Mouse (Mus musculus) neural tube, embryonic 14.5 days (tissue): Measurements from ENCODE around the gene B4galnt2. TPM values are rescaled to one million over a fixed set of nuclear protein-coding genes. Genes with fewer than 3 reads are reported as not detected.

Source experiments
- ATAC-seq: fragments of 200-750 bp; cut with Nextera tagmentation; 2 replicates; pipeline ENCODE4 v1.8.0; 2017; ENCODE audit warnings: low read depth, mild to moderate bottlenecking, moderate TSS enrichment, moderate library complexity
- H3K27ac ChIP-seq: fragments of 300-500 bp; sonication (generic); 2 replicates; pipeline ENCODE4 v1.5.1; 2014; ENCODE audit warnings: low read depth, mild to moderate bottlenecking, control low read depth, low read length, moderate library complexity, mixed read lengths
- H3K27me3 ChIP-seq: fragments of 300-500 bp; sonication (generic); 2 replicates; pipeline ENCODE4 v1.6.1; 2014; ENCODE audit warnings: low read length; ENCODE audit not compliant: control insufficient read depth, insufficient read depth
- H3K36me3 ChIP-seq: fragments of 300-500 bp; sonication (generic); 2 replicates; pipeline ENCODE4 v1.6.1; 2014; ENCODE audit warnings: low read length, mixed read lengths; ENCODE audit not compliant: control insufficient read depth, insufficient read depth
- H3K4me1 ChIP-seq: fragments of 300-500 bp; sonication (generic); 2 replicates; pipeline ENCODE4 v1.6.1; 2014; ENCODE audit warnings: low read length; ENCODE audit not compliant: control insufficient read depth, insufficient read depth
- H3K4me2 ChIP-seq: fragments of 300-500 bp; sonication (generic); 2 replicates; pipeline ENCODE4 v1.6.1; 2014; ENCODE audit warnings: mild to moderate bottlenecking, low read depth, low read length, control low read depth
- H3K4me3 ChIP-seq: fragments of 300-500 bp; sonication (generic); 2 replicates; pipeline ENCODE4 v1.5.1; 2014; ENCODE audit warnings: low read depth, low read length, control low read depth, mixed read lengths
- H3K9ac ChIP-seq: fragments of 300-500 bp; sonication (generic); replicated peaks from 2 replicates; pipeline ENCODE4 v1.6.1; 2014; ENCODE audit warnings: low read depth, mild to moderate bottlenecking, control low read depth, low read length, mixed read lengths
- H3K9me3 ChIP-seq: fragments of 300-500 bp; sonication (generic); 2 replicates; pipeline ENCODE4 v1.6.1; 2016; ENCODE audit warnings: low read length; ENCODE audit not compliant: control insufficient read depth
- WGBS: fragments of 180-500 bp; shearing (Covaris S2); extraction: QIAGEN DNeasy Blood & Tissue Kit; methylation state at CpG from one replicate; pipeline ENCODE4 v1.1.7; 2014; 5-methylcytosine and 5-hydroxymethylcytosine counted together
- polyA plus RNA-seq: library from polyadenylated mRNA; unstranded; fragments of >200 nt; fragmentation: Nextera tagmentation; extraction: Ambion mirVana; gene quantifications from 2 replicates; pipeline ENCODE4 v1.2.1, GENCODE M21; 2014

Gene B4galnt2
- polyA plus RNA-seq = not detected in 2 replicates

DNA sequence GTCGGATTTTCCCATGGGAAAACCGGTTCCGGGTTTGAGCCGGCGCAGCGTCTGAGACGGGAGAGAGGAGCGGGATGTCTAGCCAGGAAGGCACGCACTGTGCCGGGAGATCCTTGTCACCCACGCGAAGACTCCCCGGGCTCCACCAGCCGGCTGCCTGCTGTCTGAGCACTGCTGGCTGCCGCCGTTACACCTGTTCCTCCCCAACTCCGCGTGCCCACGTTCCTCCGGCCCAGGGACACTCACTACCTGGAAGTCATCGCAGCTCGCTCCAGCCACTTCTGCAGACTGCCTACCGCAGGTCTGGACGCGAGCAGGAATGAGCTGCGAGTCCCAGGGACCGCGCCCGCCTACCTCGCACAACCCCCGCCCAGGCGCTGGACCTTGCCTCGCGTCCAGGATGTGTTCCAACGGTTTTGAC lies at the start of gene B4galnt2:
Gene B4galnt2, minus strand, starts transcription at position 321 of the 421 bp plus-strand sequence.
- peaks cover 28% of the 10 kb centered on the region for H3K27me3 ChIP-seq
- no peak within 1 kb of the TSS; the same call in 1 of the 2 replicates for H3K4me3 ChIP-seq
- ATAC-seq = no peak
- H3K4me2 ChIP-seq = peak within 1 kb of the TSS; percentile 22; the same call in 1 of the 2 replicates
- no peaks in the 10 kb centered on the region for H3K36me3 ChIP-seq
- no peak within 1 kb of the TSS for H3K27ac ChIP-seq
- no peaks in the 10 kb centered on the region for H3K4me1 ChIP-seq
- no peaks in the 10 kb centered on the region for H3K9me3 ChIP-seq
- H3K9ac ChIP-seq = no peak within 1 kb of the TSS
- under 1% methylated on average over 35 of the region's 35 CpGs for WGBS

- WGBS = 73% methylated on average over 7 of the region's 7 CpGs
Observed at GRCm38 (mm10) chr11:95963304-95963703, 48.6 kb upstream of the B4galnt2 start.

DNA sequence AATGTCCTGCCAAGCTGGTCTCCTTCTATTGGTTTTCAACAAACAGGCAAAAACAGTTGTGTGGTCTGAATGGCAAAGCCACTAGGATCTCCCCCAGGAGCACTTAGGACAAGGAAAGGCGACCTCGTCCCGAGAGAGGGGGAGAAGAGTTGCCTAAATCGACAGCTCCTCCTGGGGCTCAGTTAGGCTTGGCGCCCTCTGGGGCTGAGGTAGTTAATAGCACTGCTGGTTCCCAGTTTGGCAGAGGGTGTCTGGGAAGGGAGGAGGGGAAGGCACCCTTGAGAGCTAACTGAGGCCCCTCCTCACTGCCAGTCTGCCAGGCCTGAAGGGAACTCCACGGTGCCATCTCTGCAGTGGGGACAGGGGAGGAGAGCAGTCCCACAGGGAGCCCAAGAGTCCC lies 44.5 kb upstream of the B4galnt2 start:
- Histone ChIP-seq H3K9me3 (no peaks in the 10 kb centered on the region), H3K36me3 (0 out of 2 replicates have a peak, but pooled peaks cover 9% of the 10 kb centered on the region), H3K27me3 (no peaks in the 10 kb centered on the region), H3K27ac (no peak overlapping the region), H3K4me2 (no peak overlapping the region), H3K9ac (no peak overlapping the region), H3K4me1 (no peaks in the 10 kb centered on the region), H3K4me3 (no peak overlapping the region)
- ATAC-seq = no peak
- 67% methylated on average over 6 of the region's 6 CpGs for WGBS

More at GRCm38 (mm10) chr11:95963304-95963703, 48.6 kb upstream of the B4galnt2 start:
- H3K27me3 ChIP-seq = no peaks in the 10 kb centered on the region
- H3K4me3 ChIP-seq = no peak overlapping the region
- peaks cover 21% of the 10 kb centered on the region; the same call in 1 of the 2 replicates for H3K36me3 ChIP-seq
- H3K9me3 ChIP-seq = no peaks in the 10 kb centered on the region
- no peak overlapping the region for H3K4me2 ChIP-seq
- no peak for ATAC-seq
- no peaks in the 10 kb centered on the region for H3K4me1 ChIP-seq
- H3K27ac ChIP-seq = no peak overlapping the region
- H3K9ac ChIP-seq = no peak overlapping the region

- H3K9ac ChIP-seq = no peak overlapping the region
- H3K27me3 ChIP-seq = no peaks in the 10 kb centered on the region
- no peak overlapping the region for H3K27ac ChIP-seq
- H3K4me2 ChIP-seq = no peak overlapping the region
- ATAC-seq = no peak
- no peaks in the 10 kb centered on the region for H3K9me3 ChIP-seq
- H3K36me3 ChIP-seq = 0 out of 2 replicates have a peak, but pooled peaks cover 7% of the 10 kb centered on the region
- H3K4me1 ChIP-seq = no peaks in the 10 kb centered on the region
- no peak overlapping the region for H3K4me3 ChIP-seq
- 79% methylated on average over 9 of the region's 9 CpGs for WGBS
Observed at GRCm38 (mm10) chr11:95958251-95958650, 43.6 kb upstream of the B4galnt2 start.

GRCm38 (mm10) chr11:95957407-95957806 lies 42.7 kb upstream of the B4galnt2 start:
- no peak overlapping the region for H3K4me2 ChIP-seq
- no peak overlapping the region for H3K4me3 ChIP-seq
- H3K4me1 ChIP-seq = no peaks in the 10 kb centered on the region
- 77% methylated on average over 7 of the region's 7 CpGs for WGBS
- no peaks in the 10 kb centered on the region for H3K9me3 ChIP-seq
- ATAC-seq = no peak
- 0 out of 2 replicates have a peak, but pooled peaks cover 4% of the 10 kb centered on the region for H3K36me3 ChIP-seq
- H3K27me3 ChIP-seq = no peaks in the 10 kb centered on the region
- H3K9ac ChIP-seq = 0 out of 2 replicates have a peak overlapping the region, but pooled peaks have one; percentile 1
- H3K27ac ChIP-seq = no peak overlapping the region

- 90% methylated on average over 5 of the region's 5 CpGs for WGBS
- H3K9ac ChIP-seq = no peak overlapping the region
- H3K9me3 ChIP-seq = no peaks in the 10 kb centered on the region
- no peak overlapping the region for H3K4me3 ChIP-seq
- no peak overlapping the region for H3K27ac ChIP-seq
- no peaks in the 10 kb centered on the region for H3K36me3 ChIP-seq
- no peaks in the 10 kb centered on the region for H3K4me1 ChIP-seq
- no peaks in the 10 kb centered on the region for H3K27me3 ChIP-seq
- ATAC-seq = no peak
- H3K4me2 ChIP-seq = no peak overlapping the region
Observed at GRCm38 (mm10) chr11:95953313-95953712, 38.6 kb upstream of the B4galnt2 start.

DNA sequence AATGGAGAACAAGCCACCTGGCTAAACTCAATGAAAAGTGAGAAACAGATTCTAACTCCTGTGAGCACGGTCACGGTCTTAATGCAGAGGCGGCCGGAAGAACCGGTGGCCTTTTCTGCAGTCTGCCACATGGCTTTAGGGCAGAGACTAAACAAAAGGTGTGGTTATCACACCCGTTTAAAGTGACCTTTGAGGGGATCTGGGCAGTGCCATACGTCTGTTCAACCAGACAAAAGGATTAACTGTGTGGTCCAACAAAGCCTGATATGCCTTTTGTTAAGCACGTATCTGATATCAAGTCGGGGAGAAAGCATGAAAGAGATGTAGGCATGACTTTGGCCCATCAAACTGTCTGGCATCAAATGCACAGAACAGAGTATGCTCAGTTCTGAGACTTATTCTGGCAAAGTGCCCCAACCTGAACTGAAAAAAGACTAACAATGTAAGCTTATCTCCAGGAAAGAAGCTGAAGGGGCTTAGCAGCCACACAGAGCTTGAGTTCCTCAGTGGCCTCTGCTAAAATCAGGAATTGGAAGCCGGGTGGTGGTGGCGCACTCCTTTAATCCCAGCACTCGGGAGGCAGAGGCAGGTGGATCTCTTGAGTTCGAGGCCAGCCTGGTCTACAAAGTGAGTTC lies 31.3 kb upstream of the B4galnt2 start:
- Histone ChIP-seq H3K9ac (no peak overlapping the region), H3K36me3 (no peaks in the 10 kb centered on the region), H3K9me3 (no peaks in the 10 kb centered on the region), H3K27ac (no peak overlapping the region), H3K4me3 (no peak overlapping the region), H3K4me1 (no peaks in the 10 kb centered on the region), H3K27me3 (no peaks in the 10 kb centered on the region), H3K4me2 (no peak overlapping the region)
- WGBS = 64% methylated on average over 13 of the region's 13 CpGs
- ATAC-seq = no peak

GRCm38 (mm10) chr11:95939828-95940507 lies 25.3 kb upstream of the B4galnt2 start:
- Histone ChIP-seq H3K4me1 (no peaks in the 10 kb centered on the region), H3K4me2 (no peak overlapping the region), H3K27ac (no peak overlapping the region), H3K27me3 (no peaks in the 10 kb centered on the region), H3K9ac (no peak overlapping the region), H3K4me3 (no peak overlapping the region), H3K9me3 (no peaks in the 10 kb centered on the region), H3K36me3 (no peaks in the 10 kb centered on the region)
- no peak for ATAC-seq
- 32% methylated on average over 11 of the region's 11 CpGs for WGBS

GRCm38 (mm10) chr11:95936409-95936808 lies 21.7 kb upstream of the B4galnt2 start:
- no peaks in the 10 kb centered on the region for H3K4me1 ChIP-seq
- WGBS = 79% methylated on average over 6 of the region's 6 CpGs
- ATAC-seq = no peak

More at GRCm38 (mm10) chr11:95936409-95936808, 21.7 kb upstream of the B4galnt2 start:
- Histone ChIP-seq H3K36me3 (no peaks in the 10 kb centered on the region), H3K4me2 (no peak overlapping the region), H3K27ac (no peak overlapping the region), H3K4me3 (no peak overlapping the region), H3K9me3 (no peaks in the 10 kb centered on the region), H3K27me3 (no peaks in the 10 kb centered on the region), H3K9ac (no peak overlapping the region)
